Mouse (Mus musculus) heart, postnatal 0 days (tissue): ENCODE measurements at regions not wholly inside any gene's neighbourhood (a gene's known extent, or its start where the extent isn't known, plus 50 kb on each side); places are given as distances from the start of the nearest gene placed in this dataset.

ENCODE experiments used
- ATAC-seq: fragments of 200-750 bp; cut with Nextera tagmentation; 2 replicates; pipeline ENCODE4 v1.8.0; 2017; ENCODE audit warnings: low read depth, moderate number of reproducible peaks, moderate library complexity; ENCODE audit not compliant: insufficient read depth
- DNase-seq: peaks from one replicate; pipeline ENCODE4 v3.0.0-alpha.2; 2016; ENCODE audit warnings: low spot score
- H3K27ac ChIP-seq: fragments of 300-500 bp; sonication (generic); 2 replicates; pipeline ENCODE4 v1.5.1; 2014; ENCODE audit warnings: low read depth, mild to moderate bottlenecking
- H3K27me3 ChIP-seq: fragments of 300-500 bp; sonication (generic); 2 replicates; pipeline ENCODE4 v1.6.1; 2014; ENCODE audit warnings: low read length, mixed read lengths; ENCODE audit not compliant: control insufficient read depth, insufficient read depth
- H3K36me3 ChIP-seq: fragments of 300-500 bp; sonication (generic); replicated peaks from 2 replicates; pipeline ENCODE4 v1.6.1; 2014; ENCODE audit warnings: low read length, mixed read lengths; ENCODE audit not compliant: control insufficient read depth, insufficient read depth
- H3K4me1 ChIP-seq: fragments of 300-500 bp; sonication (generic); 2 replicates; pipeline ENCODE4 v1.6.1; 2014; ENCODE audit warnings: antibody characterized with exemption; ENCODE audit not compliant: control insufficient read depth, insufficient read depth
- H3K4me2 ChIP-seq: fragments of 300-500 bp; sonication (generic); 2 replicates; pipeline ENCODE4 v1.6.1; 2014; ENCODE audit warnings: low read depth, mild to moderate bottlenecking, low read length, moderate library complexity
- H3K4me3 ChIP-seq: fragments of 300-500 bp; sonication (generic); 2 replicates; pipeline ENCODE4 v1.5.1; 2014; ENCODE audit warnings: low read depth, low read length
- H3K9ac ChIP-seq: fragments of 300-500 bp; sonication (generic); replicated peaks from 2 replicates; pipeline ENCODE4 v1.6.1; 2014; ENCODE audit warnings: low read depth, low read length, mixed read lengths
- H3K9me3 ChIP-seq: fragments of 300-500 bp; sonication (generic); replicated peaks from 2 replicates; pipeline ENCODE4 v1.6.1; 2016; ENCODE audit warnings: low read length; ENCODE audit not compliant: control insufficient read depth
- CTCF ChIP-seq: IDR thresholded peaks from 2 replicates; pipeline ENCODE4 v1.5.1; 2016; ENCODE audit warnings: antibody characterized with exemption, control low read depth, low read depth
- EP300 ChIP-seq: IDR thresholded peaks from 2 replicates; pipeline ENCODE4 v1.6.1; 2016; ENCODE audit warnings: antibody characterized with exemption, low read depth
- WGBS: fragments of 180-500 bp; shearing (Covaris S2); extraction: QIAGEN DNeasy Blood & Tissue Kit; methylation state at CpG from one replicate; pipeline ENCODE4 v1.1.7; 2014; 5-methylcytosine and 5-hydroxymethylcytosine counted together

DNA sequence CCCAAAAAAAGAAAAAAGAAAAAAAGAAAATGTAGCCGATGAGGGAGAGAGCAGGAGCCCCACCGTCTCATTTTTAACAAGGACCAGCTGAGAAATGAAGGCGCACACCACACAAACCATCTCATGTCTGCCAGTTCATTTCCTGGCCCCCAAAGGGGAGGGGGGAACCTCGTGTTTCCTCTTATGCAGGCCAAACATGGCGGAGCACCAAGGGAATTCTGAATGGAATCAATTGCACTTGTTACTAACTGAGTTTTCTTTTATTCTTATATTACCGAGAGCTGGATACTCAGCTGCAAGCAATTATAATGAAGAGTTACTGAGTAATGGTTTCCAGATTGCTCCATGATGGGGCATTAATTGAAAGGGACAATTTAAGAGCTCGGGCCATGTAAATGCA lies 348.5 kb upstream of the Npvf start:
- no peaks in the 10 kb centered on the region for H3K36me3 ChIP-seq
- 71% methylated on average over 7 of the region's 7 CpGs for WGBS
- DNase-seq (no peak), ATAC-seq (no peak)
- no peaks in the 10 kb centered on the region for H3K4me1 ChIP-seq
- no peaks in the 10 kb centered on the region for H3K27me3 ChIP-seq
- H3K27ac ChIP-seq = no peak overlapping the region
- H3K4me2 ChIP-seq = no peak overlapping the region
- H3K9me3 ChIP-seq = no peaks in the 10 kb centered on the region
- no peak overlapping the region for H3K4me3 ChIP-seq
- TF ChIP-seq CTCF (no peak), EP300 (no peak)
- H3K9ac ChIP-seq = no peak overlapping the region

DNA sequence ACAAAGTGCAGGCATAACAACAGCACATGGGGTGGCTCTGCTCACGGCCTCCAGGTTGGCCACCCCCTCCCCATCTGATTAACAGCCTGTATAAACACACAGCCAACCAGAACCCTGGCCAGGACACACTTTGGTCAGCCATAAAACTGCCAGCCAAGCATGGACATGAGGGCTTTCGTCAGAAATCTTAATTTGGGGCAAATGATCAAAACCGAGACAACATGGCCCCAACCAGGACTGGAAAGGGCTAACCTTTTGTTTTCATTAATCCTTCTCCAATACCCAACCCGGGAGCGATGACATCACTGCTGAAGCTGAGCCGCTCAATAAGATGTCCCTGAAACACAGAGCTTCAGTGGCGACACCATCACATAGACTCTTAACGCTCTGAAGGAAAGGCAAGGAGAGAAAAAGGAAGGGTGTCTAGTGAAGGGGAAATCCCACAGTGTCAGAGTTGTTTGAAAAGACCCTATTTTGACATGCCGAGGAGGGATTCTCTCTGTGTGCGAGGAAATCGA lies 351.9 kb upstream of the Npvf start:
- H3K4me1 ChIP-seq = no peaks in the 10 kb centered on the region
- no peaks in the 10 kb centered on the region for H3K27me3 ChIP-seq
- no peak overlapping the region for H3K4me2 ChIP-seq
- H3K4me3 ChIP-seq = no peak overlapping the region
- no peak for TF ChIP-seq EP300
- no peak for TF ChIP-seq CTCF
- no peaks in the 10 kb centered on the region for H3K36me3 ChIP-seq
- 73% methylated on average over 11 of the region's 11 CpGs for WGBS
- no peaks in the 10 kb centered on the region for H3K9me3 ChIP-seq
- no peak overlapping the region for H3K27ac ChIP-seq
- DNase-seq (no peak), ATAC-seq (no peak)
- no peak overlapping the region for H3K9ac ChIP-seq

DNA sequence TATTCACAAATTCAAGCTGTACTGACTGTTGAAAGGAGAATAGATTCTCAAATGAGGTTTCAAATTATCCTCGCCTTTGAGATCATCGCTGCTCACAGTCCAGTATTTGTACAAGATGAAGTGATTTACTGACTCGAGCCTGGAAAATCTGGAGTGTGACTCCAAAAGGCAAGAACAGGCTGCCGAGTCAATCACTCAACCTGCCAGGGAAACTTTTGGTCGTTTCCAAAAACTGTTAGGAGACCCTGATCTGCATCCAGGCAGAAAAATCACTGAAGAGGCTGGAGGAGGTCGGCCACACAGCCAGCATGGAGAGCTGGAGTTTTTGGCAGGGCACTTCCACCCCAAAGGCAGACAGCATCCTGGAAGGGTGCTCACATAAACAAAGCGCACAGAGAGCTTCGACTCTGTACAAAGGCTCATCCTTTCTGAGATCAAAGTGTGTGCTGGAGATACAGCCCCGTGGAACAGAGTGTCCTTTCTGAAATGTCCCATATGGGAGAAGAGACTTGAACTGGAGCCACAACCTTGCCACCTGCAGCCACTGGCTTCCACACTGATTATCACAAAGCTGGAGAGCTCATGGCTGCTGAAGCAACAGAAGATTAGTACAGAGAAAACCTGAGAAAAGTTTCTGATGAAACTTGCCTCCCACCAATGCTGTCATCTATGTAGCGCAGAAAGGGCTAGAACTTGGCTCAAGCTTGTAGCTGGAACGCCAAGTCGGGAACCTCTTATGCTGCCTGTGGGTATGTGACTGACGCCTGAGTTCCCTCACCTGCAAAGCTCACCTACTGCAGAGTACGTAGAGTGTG lies 355.5 kb upstream of the Npvf start:
- WGBS = 73% methylated on average over 14 of the region's 14 CpGs
- no peak overlapping the region for H3K9ac ChIP-seq
- no peak for TF ChIP-seq CTCF
- TF ChIP-seq EP300 = no peak
- no peak overlapping the region for H3K4me2 ChIP-seq
- no peaks in the 10 kb centered on the region for H3K27me3 ChIP-seq
- H3K4me3 ChIP-seq = no peak overlapping the region
- no peak for DNase-seq
- no peak overlapping the region for H3K27ac ChIP-seq
- H3K9me3 ChIP-seq = no peaks in the 10 kb centered on the region
- H3K4me1 ChIP-seq = no peaks in the 10 kb centered on the region
- H3K36me3 ChIP-seq = no peaks in the 10 kb centered on the region
- no peak for ATAC-seq

DNA sequence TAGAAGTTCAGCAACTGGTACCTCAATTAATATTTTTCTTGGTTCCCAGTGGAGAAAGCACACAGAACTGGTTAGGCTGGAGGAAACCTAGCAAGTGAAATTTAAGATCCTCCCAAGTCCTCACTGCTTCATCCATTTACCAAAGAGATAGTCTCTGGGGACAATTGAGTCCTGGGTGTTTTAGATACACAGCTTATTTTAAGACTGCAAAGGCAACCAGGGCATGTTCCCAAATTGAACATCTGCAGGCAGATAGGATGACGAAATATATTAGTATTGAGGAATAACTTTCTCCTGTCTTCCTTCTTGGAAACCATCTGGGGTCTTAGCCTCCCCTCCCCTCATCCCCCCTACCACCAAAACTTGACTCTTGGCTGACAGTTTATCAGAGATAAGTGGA lies 356.3 kb upstream of the Npvf start:
- H3K27ac ChIP-seq = no peak overlapping the region
- H3K4me1 ChIP-seq = no peaks in the 10 kb centered on the region
- 81% methylated on average over 1 of the region's 1 CpGs for WGBS
- no peak for TF ChIP-seq EP300
- no peak for TF ChIP-seq CTCF
- ATAC-seq (no peak), DNase-seq (no peak)
- no peak overlapping the region for H3K4me3 ChIP-seq
- H3K27me3 ChIP-seq = no peaks in the 10 kb centered on the region
- no peaks in the 10 kb centered on the region for H3K9me3 ChIP-seq
- no peaks in the 10 kb centered on the region for H3K36me3 ChIP-seq
- H3K9ac ChIP-seq = no peak overlapping the region
- no peak overlapping the region for H3K4me2 ChIP-seq

GRCm38 (mm10) chr6:51012086-51012830 lies 358.0 kb upstream of the Npvf start:
- ATAC-seq = no peak

More at GRCm38 (mm10) chr6:51012086-51012830, 358.0 kb upstream of the Npvf start:
- Histone ChIP-seq H3K9me3 (no peaks in the 10 kb centered on the region), H3K4me3 (no peak overlapping the region), H3K27ac (no peak overlapping the region), H3K36me3 (no peaks in the 10 kb centered on the region), H3K9ac (no peak overlapping the region), H3K4me1 (no peaks in the 10 kb centered on the region), H3K27me3 (no peaks in the 10 kb centered on the region), H3K4me2 (no peak overlapping the region)
- no peak for DNase-seq
- TF ChIP-seq EP300 (no peak), CTCF (no peak)
- WGBS = 50% methylated on average over 15 of the region's 15 CpGs
